Mouse (Mus musculus): Measurements from ENCODE around the gene Mettl15. TPM values are rescaled to one million over a fixed set of nuclear protein-coding genes. Genes with fewer than 3 reads are reported as not detected.
"Not testable (repeated sequence)": the region's sequence is repeated elsewhere in the genome, so short reads cannot be mapped to it uniquely, and the experiment has no call there.

Mettl15 gene
- total RNA-seq (2022) = 1 to 10 TPM; 7.3 to 9.7 (median 7.8) TPM

DNA sequence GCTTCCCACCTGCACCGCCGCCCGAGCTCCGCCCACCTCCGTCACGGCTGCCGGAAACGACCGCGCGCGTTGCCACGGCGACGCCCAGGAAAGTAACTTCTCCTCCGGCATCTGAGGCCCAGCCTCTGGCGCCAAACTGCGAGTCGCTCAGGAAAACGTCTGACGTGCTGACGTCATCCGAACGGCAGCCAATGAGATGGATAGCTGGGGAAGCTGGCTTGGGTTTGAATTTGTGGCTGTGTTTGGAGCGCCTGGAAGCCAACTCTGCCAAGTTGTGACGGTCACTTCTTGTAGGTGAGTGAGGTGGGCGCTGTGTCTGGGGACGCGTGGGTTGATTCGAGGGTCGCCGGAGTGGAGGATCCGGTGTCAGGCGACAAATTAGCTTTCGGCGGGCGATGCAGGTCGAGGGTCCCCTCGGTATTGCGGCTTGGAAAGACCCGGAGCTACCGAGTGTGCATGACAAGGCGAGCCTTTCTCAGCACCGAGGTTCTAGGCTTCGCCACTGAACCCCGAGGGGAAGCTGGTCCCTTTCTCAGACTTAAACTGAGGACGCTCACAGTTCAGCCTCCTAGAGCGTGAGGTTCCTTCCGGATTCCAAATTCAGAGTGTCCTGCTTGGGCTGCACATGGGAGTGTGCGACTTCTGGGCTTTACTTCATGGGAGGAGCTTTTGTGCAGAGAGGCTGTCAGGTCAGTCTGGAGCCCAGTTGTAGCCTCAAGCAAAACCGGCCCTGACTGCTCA lies at the start of gene Mettl15, which contains the start of gene Kif18a:
Mettl15 (minus strand) TSS at position 149 of the 741 bp plus-strand sequence.
Kif18a (plus strand) TSS at position 139 of the 741 bp plus-strand sequence.
- peak; percentile 94 to 97 for DNase-seq (ENCODE audit: low spot score in 2 of 2)

DNA sequence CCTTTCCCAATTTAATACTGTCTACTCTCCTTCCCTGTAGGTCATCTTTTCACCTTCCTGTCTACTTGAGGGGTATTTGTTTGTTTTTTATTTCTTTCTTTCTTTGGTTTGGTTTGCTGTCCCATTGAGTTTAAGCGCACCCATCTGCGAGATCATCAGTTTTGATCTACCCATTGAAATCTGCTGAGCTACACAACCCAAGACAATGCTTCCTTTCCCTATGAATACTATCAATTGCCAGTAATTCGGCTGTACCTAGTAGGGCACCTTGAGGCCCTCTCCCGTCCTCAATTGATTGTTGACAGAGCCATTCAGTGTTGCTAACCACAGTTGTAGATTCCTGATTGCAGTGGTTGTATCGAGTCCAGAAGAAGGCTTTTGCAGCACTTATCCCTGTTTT lies 30.8 kb upstream of the Mettl15 start:
- DNase-seq (ENCODE audit: low spot score in 2 of 2) = no peak

GRCm38 (mm10) chr2:109303638-109304037 lies 23.1 kb upstream of the Mettl15 start:
- no peak for DNase-seq (ENCODE audit: low spot score in 2 of 2)

GRCm38 (mm10) chr2:109302234-109302633 lies 21.7 kb upstream of the Mettl15 start:
- no peak for DNase-seq (ENCODE audit: low spot score in 2 of 2)

DNA sequence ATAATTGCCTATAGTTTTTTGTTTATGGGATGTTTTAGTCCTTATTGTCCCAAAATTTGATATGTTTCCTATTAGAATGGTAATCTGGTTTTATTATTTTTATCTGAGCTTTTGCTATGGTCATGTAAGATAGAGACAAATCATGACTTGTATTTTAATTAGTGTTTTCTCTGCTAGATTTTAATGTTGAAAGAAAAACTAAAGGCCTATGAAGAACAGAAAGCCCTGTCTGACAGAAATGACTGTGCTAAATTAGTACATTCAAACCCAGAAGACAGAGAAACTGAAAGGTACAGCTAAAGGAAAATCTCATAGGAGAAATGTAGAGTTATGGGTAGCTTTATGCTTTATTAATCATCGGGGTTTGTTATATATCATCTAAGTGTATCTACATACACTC lies 17.6 kb upstream of the Mettl15 start:
- DNase-seq (ENCODE audit: low spot score in 2 of 2) = no peak

DNA sequence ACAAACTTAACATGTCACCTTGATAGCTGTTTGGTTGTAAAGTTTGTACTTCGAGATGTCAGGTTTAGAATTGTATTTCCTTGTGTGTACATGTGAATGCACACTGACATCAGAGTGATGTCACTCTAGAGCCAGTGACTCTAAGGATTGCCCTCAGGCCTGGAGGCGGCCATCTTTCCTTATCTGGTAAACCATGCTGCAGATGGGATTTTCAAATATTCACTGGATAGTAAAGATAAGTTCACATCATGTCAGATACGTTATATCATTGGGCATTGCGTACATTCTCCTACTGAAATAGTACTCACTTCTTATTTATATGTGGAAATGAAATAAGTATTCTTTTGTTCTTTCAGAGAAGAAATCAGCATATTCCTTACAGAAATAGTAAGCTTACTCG lies 15.7 kb upstream of the Mettl15 start:
- DNase-seq (ENCODE audit: low spot score in 2 of 2) = no peak

GRCm38 (mm10) chr2:109289327-109289726 lies 8.8 kb upstream of the Mettl15 start:
- DNase-seq (ENCODE audit: low spot score in 2 of 2) = no peak

DNA sequence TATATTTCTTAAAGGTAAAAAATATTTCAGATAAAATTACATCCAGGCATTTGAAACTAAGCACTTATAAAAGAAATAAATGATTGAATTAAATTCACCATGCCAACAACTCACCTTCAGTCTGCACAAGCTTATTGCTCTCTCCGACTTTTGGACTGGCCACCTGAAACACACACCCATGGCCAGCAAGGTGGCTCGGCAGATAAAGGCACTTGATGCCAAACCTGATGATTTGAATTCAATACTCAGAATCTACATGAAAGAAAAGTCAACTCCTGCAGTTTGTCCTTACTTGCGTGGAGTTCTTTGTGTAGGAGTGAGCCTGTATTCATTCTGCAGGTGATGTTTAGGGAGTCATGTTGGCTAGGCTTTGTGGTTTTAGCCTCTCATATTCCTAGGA lies 3.6 kb upstream of the Mettl15 start:
- DNase-seq (ENCODE audit: low spot score in 2 of 2) = no peak

- DNase-seq (ENCODE audit: low spot score in 2 of 2) = no peak
Measured at GRCm38 (mm10) chr2:109281341-109281690, 768 bp upstream of the Mettl15 start.

- no peak for DNase-seq (ENCODE audit: low spot score in 2 of 2)
Measured at GRCm38 (mm10) chr2:109280272-109280599, 312 bp downstream of the Mettl15 start.

DNA sequence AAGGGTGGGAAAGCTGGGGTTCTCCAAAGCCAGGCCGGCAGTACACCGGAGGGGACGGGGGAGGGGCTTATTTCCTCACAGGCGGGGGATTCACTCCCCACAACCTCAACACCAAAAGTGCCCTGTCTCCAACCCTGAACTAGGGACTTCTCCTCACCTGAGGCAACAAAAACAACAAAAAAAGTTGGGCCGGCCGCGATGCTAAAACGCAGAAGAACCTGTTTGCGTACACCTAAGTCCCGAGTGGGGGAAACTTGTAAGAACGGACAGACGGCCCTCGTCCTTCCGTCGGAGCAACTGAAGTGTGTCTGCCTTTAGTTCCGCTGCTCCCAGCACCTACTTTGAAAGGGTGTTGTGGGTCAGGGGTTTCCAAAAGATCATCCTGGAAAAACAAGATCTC lies 2.5 kb downstream of the Mettl15 start:
- peak in 1 of 2 experiments; percentile 31 for DNase-seq (ENCODE audit: low spot score in 2 of 2)

- no peak for DNase-seq (ENCODE audit: low spot score in 2 of 2)
Measured at GRCm38 (mm10) chr2:109277593-109277992, 3.0 kb downstream of the Mettl15 start.

DNA sequence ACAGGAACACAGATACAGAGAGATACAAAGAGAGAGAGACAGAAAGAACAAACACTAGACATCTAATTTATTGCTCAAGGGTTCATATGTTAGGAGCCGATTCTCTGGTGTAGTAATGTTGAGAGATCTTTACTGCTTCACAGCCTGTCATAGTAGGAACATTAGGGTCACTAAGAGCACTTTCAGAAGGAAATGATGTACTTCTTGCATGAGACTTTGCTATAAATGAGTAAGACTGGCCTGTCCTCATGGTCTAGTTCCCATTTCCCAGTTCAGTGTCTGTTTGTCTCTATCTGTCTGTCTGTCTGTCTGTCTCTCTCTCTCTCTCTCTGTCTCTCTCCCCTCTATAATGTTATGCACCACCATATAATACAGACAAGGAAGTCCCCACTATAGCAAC lies 7.5 kb downstream of the Mettl15 start:
- no peak for DNase-seq (ENCODE audit: low spot score in 2 of 2)

DNA sequence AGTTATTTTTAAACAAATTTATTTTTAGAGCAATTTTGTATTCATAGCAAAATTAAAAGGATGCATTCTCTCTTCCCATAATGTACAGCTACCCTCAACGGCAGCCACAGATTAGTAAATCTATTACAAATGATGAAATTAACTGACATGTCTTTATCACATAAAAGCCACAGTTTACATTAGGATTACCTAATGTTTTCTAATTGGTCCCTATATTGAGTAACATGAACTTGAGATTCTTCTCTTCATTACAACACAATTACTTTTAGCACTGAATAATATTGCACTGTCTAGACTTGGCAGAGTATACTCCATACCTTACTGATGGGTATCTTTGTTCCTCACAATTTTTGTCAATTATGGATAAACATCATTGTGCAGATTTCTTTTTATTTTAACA lies 17.8 kb downstream of the Mettl15 start:
- no peak for DNase-seq (ENCODE audit: low spot score in 2 of 2)

DNA sequence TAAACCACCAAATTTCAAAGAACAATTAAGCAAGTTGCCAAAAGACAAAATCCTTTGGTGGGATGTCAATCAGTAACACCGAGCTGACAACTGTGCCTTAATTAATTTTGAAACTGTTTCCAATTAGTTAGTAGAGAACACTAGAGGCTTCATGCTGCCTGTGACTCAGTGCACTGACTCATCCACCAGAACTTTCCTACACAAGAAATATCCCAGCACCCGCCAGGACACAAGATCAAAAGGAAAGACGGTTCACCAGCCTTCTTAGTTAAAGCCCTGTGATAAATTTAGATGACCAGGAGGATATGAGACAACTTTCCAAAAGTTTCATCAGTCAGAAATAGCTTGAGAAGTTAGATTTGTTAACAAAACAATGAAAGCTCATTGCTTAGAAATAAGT lies 38.6 kb downstream of the Mettl15 start:
- no peak for DNase-seq (ENCODE audit: low spot score in 2 of 2)

DNA sequence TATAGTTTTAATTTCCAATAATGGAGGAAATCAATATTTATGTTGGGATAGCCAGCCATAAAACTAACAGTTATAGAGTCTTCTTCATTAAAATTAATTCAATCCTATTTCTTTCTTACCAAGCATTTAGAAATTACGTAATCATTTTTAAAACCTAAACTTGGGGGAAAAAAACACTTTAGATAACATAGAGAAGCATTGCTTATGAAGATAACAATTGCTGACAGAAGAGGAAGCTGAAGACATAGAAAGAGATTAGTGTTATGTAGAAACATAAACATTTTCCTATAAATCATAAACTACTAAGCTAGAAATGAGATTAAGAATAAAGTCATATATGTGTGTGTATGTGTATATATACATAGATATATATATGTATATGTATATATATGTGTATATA lies 44.8 kb downstream of the Mettl15 start:
- no peak for DNase-seq (ENCODE audit: low spot score in 2 of 2)

DNA sequence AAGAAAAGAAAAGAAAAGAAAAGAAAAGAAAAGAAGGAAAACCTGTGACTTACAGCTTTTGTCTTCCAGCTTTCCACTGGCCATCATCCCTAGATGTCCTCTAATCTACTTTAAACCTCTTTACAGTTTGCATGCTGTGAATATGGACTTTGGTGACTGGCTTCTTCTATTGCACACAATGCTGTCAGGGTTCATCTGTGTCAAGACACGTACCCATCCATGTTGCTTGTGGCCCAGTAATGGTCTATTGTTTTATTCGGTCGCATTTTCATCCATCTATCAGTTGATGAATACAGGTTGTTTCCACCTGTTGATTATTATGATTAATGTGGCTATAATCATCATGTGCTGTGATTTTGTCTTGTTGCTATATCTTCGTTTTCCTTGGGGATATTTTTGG lies 46.7 kb downstream of the Mettl15 start:
- no peak for DNase-seq (ENCODE audit: low spot score in 2 of 2)

DNA sequence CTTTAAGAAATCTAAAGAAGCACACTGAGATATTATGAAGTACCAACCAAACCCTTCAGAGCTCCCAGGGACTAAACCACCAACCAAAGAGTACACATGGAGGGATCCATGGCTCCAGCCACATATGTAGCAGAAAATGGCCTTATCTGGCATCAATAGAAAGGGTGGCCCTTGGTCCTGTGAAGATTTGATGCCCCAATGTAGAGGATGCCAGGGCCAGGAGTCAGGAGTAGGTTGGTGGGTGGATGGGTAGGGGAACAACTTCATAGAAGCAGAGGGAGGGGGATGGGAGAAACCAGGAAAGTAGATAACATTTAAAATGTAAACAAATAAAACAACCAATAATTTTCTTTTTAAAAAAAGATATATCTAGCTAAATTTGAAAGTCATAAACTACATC lies 50.1 kb downstream of the Mettl15 start:
- DNase-seq (ENCODE audit: low spot score in 2 of 2) = no peak

GRCm38 (mm10) chr2:109227196-109227595 lies 53.4 kb downstream of the Mettl15 start:
- no peak for DNase-seq (ENCODE audit: low spot score in 2 of 2)

- DNase-seq (ENCODE audit: low spot score in 2 of 2) = no peak
Measured at GRCm38 (mm10) chr2:109221470-109221869, 59.1 kb downstream of the Mettl15 start.

DNA sequence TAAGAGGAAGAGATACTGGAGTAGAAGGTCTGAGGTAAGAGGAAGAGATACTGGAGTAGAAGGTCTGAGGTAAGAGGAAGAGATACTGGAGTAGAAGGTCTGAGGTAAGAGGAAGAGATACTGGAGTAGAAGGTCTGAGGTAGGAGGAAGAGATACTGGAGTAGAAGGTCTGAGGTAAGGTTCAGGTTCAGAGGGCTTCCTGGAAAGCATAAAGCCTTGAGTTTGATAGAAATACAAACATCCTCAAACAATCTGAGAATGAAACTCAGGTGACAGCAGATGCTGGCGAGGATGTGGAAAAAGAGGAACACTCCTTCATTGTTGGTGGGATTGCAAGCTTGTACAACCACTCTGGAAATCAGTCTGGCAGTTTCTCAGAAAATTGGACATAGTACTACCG lies 63.9 kb downstream of the Mettl15 start:
- DNase-seq (ENCODE audit: low spot score in 2 of 2) = not testable (repeated sequence)

GRCm38 (mm10) chr2:109210641-109211040 lies 69.9 kb downstream of the Mettl15 start:
- not testable (repeated sequence) for DNase-seq (ENCODE audit: low spot score in 2 of 2)

DNA sequence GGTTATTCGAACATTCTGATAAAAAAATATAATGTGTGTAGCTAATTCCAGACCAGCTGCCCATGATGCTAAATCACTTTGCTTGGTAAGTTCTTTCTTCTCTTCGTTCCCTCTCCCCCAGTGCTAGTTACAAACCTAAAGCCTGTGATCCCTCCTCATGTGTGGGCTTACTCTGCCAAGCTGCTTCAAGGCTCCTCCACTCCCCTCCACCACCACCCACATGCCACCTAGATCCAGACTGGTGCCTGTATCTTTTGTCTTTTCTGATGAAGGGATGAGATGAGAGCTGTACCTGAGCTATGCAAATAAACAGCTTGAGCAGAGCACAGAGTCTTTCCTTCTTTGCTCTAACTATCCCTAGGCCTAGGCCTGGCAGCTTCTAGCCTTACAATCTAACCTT lies 72.5 kb downstream of the Mettl15 start:
- DNase-seq (ENCODE audit: low spot score in 2 of 2) = no peak

GRCm38 (mm10) chr2:109182993-109183392 lies 97.6 kb downstream of the Mettl15 start:
- no peak for DNase-seq (ENCODE audit: low spot score in 2 of 2)
